25 mouse cellular contexts compared by ENCODE assay signal in the genomic region with DNA sequence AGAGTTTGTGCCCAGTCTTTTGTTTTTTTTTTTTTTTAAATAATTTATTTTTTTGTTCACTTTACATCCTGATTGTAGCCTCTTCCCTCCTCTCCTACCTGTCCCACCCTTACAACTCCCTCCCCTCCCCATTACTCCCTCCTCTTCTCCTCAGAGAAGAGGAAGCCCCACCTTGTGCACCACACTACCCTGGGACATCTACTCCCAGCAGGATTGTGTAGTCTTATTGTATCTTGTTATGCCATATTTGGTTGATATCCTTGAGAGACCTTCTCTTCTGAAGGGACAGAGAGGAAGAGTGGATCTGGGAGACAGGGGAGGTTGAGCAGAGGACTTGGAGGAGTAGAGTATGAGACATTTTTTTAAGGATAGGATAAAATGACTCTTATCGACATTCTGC. TPM values are rescaled to one million over a fixed set of nuclear protein-coding genes. Genes with fewer than 3 reads are reported as not detected.
A peak's percentile ranks its signal among the peaks of the same experiment; 100 is the strongest.
DNase-seq lines count a peak whose midpoint lies in the region; ATAC-seq and TF ChIP-seq lines count a peak whose summit lies in the region.
"Had no signal": no experiment of that assay in that cellular context is flagged by ENCODE, and none has a peak within 500 bp of the region (broad histone marks: within the 10 kb centered on the region; RNA-seq: fewer than 3 reads in every experiment).

No protein-coding gene starts in this region.

- no peak overlapping the region for H3K9ac ChIP-seq in heart, adult 2 months (ENCODE audit: low read depth, low read length)
- no peak overlapping the region for H3K9ac ChIP-seq in midbrain, embryonic 11.5 days (ENCODE audit: low read length)
- H3K9ac ChIP-seq in midbrain, embryonic 14.5 days (replicated peaks; ENCODE audit: low read length), result no peak overlapping the region
- H3K9ac ChIP-seq: embryonic facial prominence, embryonic 12.5 days; forebrain, embryonic 13.5 days; forebrain, embryonic 15.5 days; forebrain, postnatal 0 days had no signal

- H3K9me3 ChIP-seq in midbrain, embryonic 11.5 days (ENCODE audit: control insufficient read depth, low read length), result no peaks in the 10 kb centered on the region
- H3K9me3 ChIP-seq in midbrain, embryonic 14.5 days (ENCODE audit: control insufficient read depth, low read length), result no peaks in the 10 kb centered on the region
- H3K9me3 ChIP-seq: embryonic facial prominence, embryonic 10.5 days; embryonic facial prominence, embryonic 12.5 days; forebrain, embryonic 13.5 days; forebrain, embryonic 15.5 days had no signal

- peaks cover 18% of the 10 kb centered on the region for H3K36me3 ChIP-seq in heart, adult 2 months (ENCODE audit: control insufficient read depth, insufficient read depth, low read length)
- H3K36me3 ChIP-seq in midbrain, embryonic 11.5 days (ENCODE audit: control insufficient read depth, insufficient read depth, low read length), result no peaks in the 10 kb centered on the region
- no peaks in the 10 kb centered on the region for H3K36me3 ChIP-seq in midbrain, embryonic 14.5 days (ENCODE audit: control insufficient read depth, insufficient read depth, low read length)
- H3K36me3 ChIP-seq: embryonic facial prominence, embryonic 10.5 days; embryonic facial prominence, embryonic 12.5 days; forebrain, embryonic 15.5 days; G1E had no signal

- TF ChIP-seq CTCF in gastrocnemius, adult 2 months (IDR thresholded peaks at IDR 0.05), result no peak
- TF ChIP-seq CTCF in heart, adult 2 months (IDR thresholded peaks at IDR 0.05), result no peak

- no peak for TF ChIP-seq POLR2A in heart, adult 2 months (IDR thresholded peaks at IDR 0.05; ENCODE audit: insufficient read depth, low read depth, low read length)

- H3K79me2 ChIP-seq in heart, adult 2 months (replicated peaks; ENCODE audit: control insufficient read depth, insufficient read depth, low read length), result no peaks in the 10 kb centered on the region; the same call in 1 of the 2 replicates

- WGBS in heart, adult 2 months, result 53% methylated on average over 1 of the region's 1 CpGs
- WGBS in midbrain, embryonic 11.5 days, result 100% methylated on average over 1 of the region's 1 CpGs
- WGBS in midbrain, embryonic 14.5 days, result 92% methylated on average over 1 of the region's 1 CpGs

- DNase-seq in gastrocnemius, adult 2 months, result no peak
- DNase-seq in gastrocnemius, postnatal 25 days, result no peak
- no peak for DNase-seq in heart, adult 2 months
- no peak for DNase-seq in heart, postnatal 25 days (ENCODE audit: low spot score)
- peak; percentile 66 for DNase-seq in midbrain, embryonic 11.5 days (ENCODE audit: low spot score, missing footprints)
- DNase-seq in midbrain, embryonic 14.5 days, result no peak
- DNase-seq: adrenal gland, adult 8-10 months; adrenal gland, postnatal 14 days; adrenal gland, postnatal 36 days; B cell, adult 2 months; cerebellum, adult 11 months; cerebellum, adult 18-20 months; cerebellum, adult 8-10 months; cerebellum, adult 9-11 months; cerebellum, postnatal 14 days; forebrain, postnatal 0 days had no signal

- no peak overlapping the region for H3K4me3 ChIP-seq in gastrocnemius, adult 2 months
- no peak overlapping the region for H3K4me3 ChIP-seq in heart, adult 2 months
- no peak overlapping the region for H3K4me3 ChIP-seq in midbrain, embryonic 11.5 days (ENCODE audit: low read depth, low read length)
- no peak overlapping the region for H3K4me3 ChIP-seq in midbrain, embryonic 14.5 days (replicated peaks; ENCODE audit: low read depth, low read length)
- H3K4me3 ChIP-seq: embryonic facial prominence, embryonic 10.5 days; embryonic facial prominence, embryonic 12.5 days; forebrain, embryonic 13.5 days; forebrain, embryonic 15.5 days had no signal

- intact Hi-C loops in gastrocnemius, adult 2 months (cut with DNase I), result loop anchor here (5.0 kb wide), 1 partner anchor 60 kb away; a partner anchor contains a TSS
- intact Hi-C loops in heart, adult 2 months (cut with DNase I), result loop anchor here (5.0 kb wide), 1 partner anchor 60 kb away; a partner anchor contains a TSS
- intact Hi-C loops in heart, postnatal 25 days (cut with DNase I), result loop anchor here (5.0 kb wide), 1 partner anchor 50 kb away; a partner anchor contains a TSS

- no peak overlapping the region for H3K4me2 ChIP-seq in midbrain, embryonic 11.5 days
- H3K4me2 ChIP-seq in midbrain, embryonic 14.5 days (ENCODE audit: low read length), result no peak overlapping the region
- H3K4me2 ChIP-seq: embryonic facial prominence, embryonic 12.5 days; forebrain, embryonic 13.5 days; forebrain, embryonic 15.5 days had no signal

- ATAC-seq in midbrain, embryonic 11.5 days (ENCODE audit: low FRiP score), result no peak
- ATAC-seq in midbrain, embryonic 14.5 days (ENCODE audit: low FRiP score, low TSS enrichment), result no peak
- ATAC-seq: activated CD4-positive, CD25-positive, alpha-beta regulatory T cell, adult 4 months; CD4-positive, CD25-positive, alpha-beta regulatory T cell, adult 4 months; forebrain, embryonic 13.5 days; forebrain, embryonic 15.5 days; forebrain, postnatal 0 days; Patski had no signal

- peak overlapping the region; percentile 62 for H3K27ac ChIP-seq in gastrocnemius, adult 2 months
- peak overlapping the region; percentile 87 for H3K27ac ChIP-seq in heart, adult 2 months
- no peak overlapping the region for H3K27ac ChIP-seq in midbrain, embryonic 11.5 days (ENCODE audit: low read depth, low read length)
- H3K27ac ChIP-seq in midbrain, embryonic 14.5 days (replicated peaks; ENCODE audit: low read depth, low read length), result no peak overlapping the region
- H3K27ac ChIP-seq: embryonic facial prominence, embryonic 10.5 days; embryonic facial prominence, embryonic 12.5 days; forebrain, embryonic 13.5 days; forebrain, embryonic 15.5 days had no signal

- TF ChIP-seq EP300 in heart, adult 2 months (IDR thresholded peaks at IDR 0.05; ENCODE audit: insufficient read depth, low read depth, low read length), result no peak

- H3K4me1 ChIP-seq in heart, adult 2 months (ENCODE audit: control insufficient read depth, insufficient read depth, low read length), result peaks cover 12% of the 10 kb centered on the region
- no peaks in the 10 kb centered on the region for H3K4me1 ChIP-seq in midbrain, embryonic 11.5 days (ENCODE audit: control insufficient read depth, insufficient read depth, low read length)
- no peaks in the 10 kb centered on the region for H3K4me1 ChIP-seq in midbrain, embryonic 14.5 days (ENCODE audit: control insufficient read depth, insufficient read depth, low read length)
- H3K4me1 ChIP-seq: embryonic facial prominence, embryonic 12.5 days; forebrain, embryonic 13.5 days; forebrain, embryonic 15.5 days had no signal

- H3K27me3 ChIP-seq in heart, adult 2 months (ENCODE audit: control insufficient read depth, insufficient read depth, low read length), result no peaks in the 10 kb centered on the region
- no peaks in the 10 kb centered on the region for H3K27me3 ChIP-seq in midbrain, embryonic 11.5 days (ENCODE audit: control insufficient read depth, insufficient read depth, low read length)
- H3K27me3 ChIP-seq in midbrain, embryonic 14.5 days (ENCODE audit: control insufficient read depth, insufficient read depth, low read length), result no peaks in the 10 kb centered on the region
- H3K27me3 ChIP-seq: embryonic facial prominence, embryonic 12.5 days; forebrain, embryonic 13.5 days; forebrain, embryonic 15.5 days; Patski had no signal

RNA-seq across cellular contexts. Expression of a gene that starts 48.2 kb away (rescaled TPM):
- under 1 TPM; 0.28 to 0.47 TPM for total RNA-seq in gastrocnemius, adult 2 months (2021)
- under 1 TPM; 0.18 to 0.19 TPM for total RNA-seq in gastrocnemius, postnatal 25 days (2021)
- total RNA-seq in heart, adult 2 months (2021), result 1 to 10 TPM; 1.1 to 2.0 TPM
- 1.4 and 2.4 TPM in 2 replicates for polyA plus RNA-seq in heart, adult 2 months (2012; rRNA removed)
- 1 to 10 TPM; 1.0 to 1.2 TPM for total RNA-seq in heart, postnatal 25 days (2021)
- polyA plus RNA-seq in midbrain, embryonic 11.5 days (2014; fragmentation: Nextera tagmentation; extraction: Ambion mirVana), result 1.4 and 2.2 TPM in 2 replicates
- 1.4 and 2.6 TPM in 2 replicates for polyA plus RNA-seq in midbrain, embryonic 14.5 days (2014; fragmentation: Nextera tagmentation; extraction: Ambion mirVana)
- total RNA-seq: CH12.LX, G1E had no signal
- polyA plus RNA-seq: activated CD4-positive, CD25-positive, alpha-beta regulatory T cell, adult 4 months; CD4-positive, CD25-positive, alpha-beta regulatory T cell, adult 4 months; G1E; Patski had no signal

Comparison
In these comparisons a context has a peak if more than half of its experiments do, and no peak if none do; other contexts are left out.
1. H3K27ac ChIP-seq: peak in gastrocnemius, adult 2 months (single experiment) and heart, adult 2 months (single experiment); none in midbrain, embryonic 11.5 days (single experiment) and midbrain, embryonic 14.5 days (single experiment).